Mouse (Mus musculus) megakaryocyte, embryonic 14.5 days (primary cell): ENCODE measurements at regions not wholly inside any gene's neighbourhood (a gene's known extent, or its start where the extent isn't known, plus 50 kb on each side); places are given as distances from the start of the nearest gene placed in this dataset.

Source experiments
- H3K27me3 ChIP-seq: replicated peaks from 2 replicates; pipeline ENCODE3; 2012; ENCODE audit warnings: inconsistent platforms
- H3K36me3 ChIP-seq: replicated peaks from 2 replicates; pipeline ENCODE3; 2012; ENCODE audit warnings: low read length, inconsistent platforms, mixed read lengths
- H3K4me1 ChIP-seq: 2 replicates; pipeline ENCODE4 v1.6.1; 2012; ENCODE audit warnings: inconsistent platforms
- H3K4me3 ChIP-seq: replicated peaks from 2 replicates; pipeline ENCODE3; 2012; ENCODE audit warnings: moderate library complexity, mild to moderate bottlenecking, inconsistent platforms
- H3K9me3 ChIP-seq: 2 replicates; pipeline ENCODE4 v1.6.1; 2012; ENCODE audit warnings: inconsistent platforms
- FLI1 ChIP-seq: IDR thresholded peaks from 2 replicates; pipeline ENCODE4 v1.6.1; 2012; ENCODE audit warnings: low read length, inconsistent platforms, mixed read lengths
- GATA1 ChIP-seq: IDR thresholded peaks from 3 replicates; pipeline ENCODE4 v1.6.1; 2012; ENCODE audit warnings: mixed read lengths, low read length, inconsistent platforms, borderline replicate concordance

DNA sequence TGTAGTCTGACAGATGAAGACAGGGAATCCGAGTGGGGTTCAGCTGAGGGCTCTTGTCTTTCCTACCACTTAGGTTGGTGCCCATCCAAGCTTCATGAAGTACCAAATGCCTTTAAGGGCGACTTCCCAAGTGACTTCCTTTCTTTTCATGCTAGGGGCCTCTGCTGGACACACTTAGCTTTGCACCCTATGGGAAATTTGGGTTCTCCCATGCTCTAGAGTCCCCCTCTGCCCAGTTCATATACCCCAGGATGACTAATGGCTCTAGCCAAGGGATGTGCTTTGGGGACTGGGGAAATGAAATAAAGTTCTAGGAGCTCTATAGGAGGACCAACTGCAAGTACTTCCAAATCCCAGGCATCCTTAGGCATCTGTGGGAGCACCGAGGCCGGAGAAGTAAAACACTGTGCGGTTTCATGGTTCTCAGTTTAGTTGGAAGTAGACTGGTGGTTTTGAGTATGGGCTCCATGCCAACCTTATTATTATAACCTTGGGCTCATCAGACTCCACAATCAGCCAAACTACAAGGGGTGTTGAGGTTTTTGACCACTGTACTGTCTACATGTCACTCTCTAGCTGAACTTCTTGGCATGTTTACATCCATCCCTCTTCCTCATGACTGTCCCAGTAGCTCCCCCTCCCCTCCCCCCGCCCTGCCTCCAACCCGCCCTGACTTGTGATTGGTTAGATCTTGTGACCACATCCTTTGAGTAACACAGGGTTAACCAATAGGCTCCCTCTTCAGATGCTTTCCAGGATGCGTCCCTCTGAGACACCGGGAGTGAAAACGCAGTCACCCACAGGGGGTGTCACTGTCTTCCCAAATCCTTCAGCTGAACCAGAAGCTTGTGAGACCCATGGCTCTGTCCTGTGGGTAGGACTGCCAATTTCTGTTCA lies 67.9 kb upstream of the Cnih3 start:
- TF ChIP-seq FLI1 (no peak), GATA1 (no peak)
- Histone ChIP-seq H3K4me3 (no peak overlapping the region), H3K36me3 (no peaks in the 10 kb centered on the region), H3K9me3 (peaks cover 10% of the 10 kb centered on the region), H3K4me1 (peaks cover 4% of the 10 kb centered on the region; the same call in 1 of the 2 replicates), H3K27me3 (peaks cover 32% of the 10 kb centered on the region)

GRCm38 (mm10) chr1:181285600-181285999 lies 66.8 kb upstream of the Cnih3 start:
- Histone ChIP-seq H3K27me3 (peaks cover 41% of the 10 kb centered on the region), H3K36me3 (no peaks in the 10 kb centered on the region), H3K9me3 (peaks cover 10% of the 10 kb centered on the region), H3K4me1 (peaks cover 4% of the 10 kb centered on the region; the same call in 1 of the 2 replicates), H3K4me3 (no peak overlapping the region)
- TF ChIP-seq GATA1 (no peak), FLI1 (no peak)

GRCm38 (mm10) chr1:181286146-181286545 lies 66.3 kb upstream of the Cnih3 start:
- Histone ChIP-seq H3K9me3 (peaks cover 13% of the 10 kb centered on the region; the same call in 1 of the 2 replicates), H3K27me3 (peaks cover 43% of the 10 kb centered on the region), H3K36me3 (no peaks in the 10 kb centered on the region), H3K4me3 (no peak overlapping the region), H3K4me1 (peaks cover 4% of the 10 kb centered on the region; the same call in 1 of the 2 replicates)
- TF ChIP-seq FLI1, result no peak
- no peak for TF ChIP-seq GATA1

- no peak overlapping the region for H3K4me3 ChIP-seq
- H3K27me3 ChIP-seq, result peaks cover 44% of the 10 kb centered on the region
- peaks cover 13% of the 10 kb centered on the region; the same call in 1 of the 2 replicates for H3K9me3 ChIP-seq
- no peak for TF ChIP-seq FLI1
- no peak for TF ChIP-seq GATA1
- H3K36me3 ChIP-seq, result no peaks in the 10 kb centered on the region
- peaks cover 4% of the 10 kb centered on the region; the same call in 1 of the 2 replicates for H3K4me1 ChIP-seq
These were observed 65.3 kb upstream of the Cnih3 start for GRCm38 (mm10) chr1:181287166-181287565.

DNA sequence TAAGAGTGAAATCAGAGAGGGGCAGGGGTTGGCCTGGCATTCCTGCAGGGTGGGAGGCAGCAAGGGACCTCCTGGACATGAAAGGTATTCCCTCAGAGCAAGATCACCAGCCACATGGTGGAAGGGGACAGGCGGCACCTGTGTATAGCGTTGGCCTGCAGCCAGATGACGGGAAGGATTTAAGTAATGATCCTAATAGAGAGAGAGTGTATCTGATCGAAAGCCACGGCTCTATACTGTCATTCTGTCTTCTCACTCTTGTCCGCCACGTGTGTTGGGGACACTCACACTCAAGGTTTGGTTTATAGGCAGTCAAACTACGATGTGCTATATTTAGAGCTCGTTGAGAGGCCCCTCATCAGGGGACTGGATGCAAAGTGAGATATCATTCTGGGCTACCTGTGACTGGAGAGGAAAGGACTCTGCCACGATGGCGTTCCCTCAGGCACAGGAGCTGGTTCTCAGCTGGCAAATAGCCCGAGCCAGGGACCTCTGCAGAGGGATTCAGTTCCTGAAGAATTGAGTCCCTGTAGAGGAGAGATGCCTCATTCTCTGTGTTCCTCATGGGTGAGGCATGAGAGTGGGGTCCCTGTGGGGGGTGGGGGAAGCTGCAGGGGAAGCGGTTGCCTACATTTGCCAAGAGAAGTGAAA lies 62.9 kb upstream of the Cnih3 start:
- TF ChIP-seq FLI1 (no peak), GATA1 (no peak)
- no peak overlapping the region for H3K4me3 ChIP-seq
- no peaks in the 10 kb centered on the region for H3K36me3 ChIP-seq
- peaks cover 52% of the 10 kb centered on the region for H3K27me3 ChIP-seq
- peaks cover 17% of the 10 kb centered on the region; the same call in 1 of the 2 replicates for H3K9me3 ChIP-seq
- H3K4me1 ChIP-seq, result peaks cover 4% of the 10 kb centered on the region; the same call in 1 of the 2 replicates

DNA sequence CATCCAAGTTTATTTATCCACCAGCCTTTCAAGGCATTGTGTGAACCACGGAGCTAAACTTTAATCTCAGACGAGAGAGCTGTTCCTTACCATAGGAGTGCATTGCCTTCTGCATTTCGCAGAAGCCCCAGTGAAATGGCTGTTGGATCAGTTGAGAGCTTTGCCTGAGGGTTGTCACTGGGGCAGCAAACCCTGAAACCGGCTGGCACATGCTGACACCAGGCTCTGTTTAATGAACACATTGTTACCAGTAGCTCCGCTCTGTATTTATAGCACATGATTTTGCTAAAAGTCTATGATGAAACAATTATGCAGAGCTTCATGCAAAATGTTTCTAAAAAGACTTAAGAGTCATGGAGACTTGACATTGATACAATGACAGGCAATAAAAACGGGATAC lies 61.2 kb upstream of the Cnih3 start:
- Histone ChIP-seq H3K27me3 (peaks cover 44% of the 10 kb centered on the region), H3K9me3 (peaks cover 18% of the 10 kb centered on the region; the same call in 1 of the 2 replicates), H3K4me3 (no peak overlapping the region), H3K4me1 (no peaks in the 10 kb centered on the region), H3K36me3 (no peaks in the 10 kb centered on the region)
- TF ChIP-seq FLI1 (no peak), GATA1 (no peak)

- Histone ChIP-seq H3K27me3 (peaks cover 49% of the 10 kb centered on the region), H3K36me3 (no peaks in the 10 kb centered on the region), H3K4me3 (no peak overlapping the region), H3K4me1 (no peaks in the 10 kb centered on the region), H3K9me3 (peaks cover 18% of the 10 kb centered on the region; the same call in 1 of the 2 replicates)
- no peak for TF ChIP-seq FLI1
- TF ChIP-seq GATA1, result no peak
These were observed 60.5 kb upstream of the Cnih3 start for GRCm38 (mm10) chr1:181291966-181292365.

DNA sequence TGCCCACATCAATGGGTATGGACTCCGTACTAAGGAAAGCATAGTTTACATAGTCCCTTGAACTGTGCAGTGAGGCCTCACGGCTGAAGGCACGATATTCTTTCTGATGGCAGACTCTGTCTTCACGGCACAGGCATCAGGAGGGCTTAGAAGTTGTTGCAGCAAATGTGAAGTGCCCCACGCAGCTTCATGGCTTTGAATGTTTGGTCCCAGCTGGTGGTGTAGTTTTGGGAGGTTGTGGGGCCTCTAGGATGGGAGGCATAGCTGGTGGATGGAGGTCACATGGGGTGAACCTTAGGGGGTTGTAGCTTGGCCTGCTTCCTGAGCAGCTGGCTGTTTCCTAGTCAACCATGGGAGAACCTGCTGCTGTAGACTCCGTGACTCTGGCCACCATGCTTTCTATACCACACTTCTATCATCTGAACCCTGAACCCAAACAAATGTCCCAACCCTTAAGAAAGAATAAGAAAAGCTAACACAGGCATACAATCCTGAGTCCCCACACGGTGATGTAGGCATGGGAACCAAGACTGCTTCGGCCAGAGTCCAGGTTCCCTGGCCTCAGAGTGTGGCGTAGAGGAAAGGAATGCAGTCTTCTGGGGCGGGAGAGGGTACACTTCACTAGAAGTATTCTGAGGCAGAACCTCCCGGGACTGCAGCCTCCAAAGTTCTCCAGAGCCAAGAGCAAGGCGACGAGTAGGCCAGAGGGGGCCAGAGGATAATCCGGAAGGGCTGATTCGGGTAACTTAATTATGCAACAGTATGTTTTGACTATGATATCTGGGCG lies 59.2 kb upstream of the Cnih3 start:
- TF ChIP-seq FLI1 (no peak), GATA1 (no peak)
- no peaks in the 10 kb centered on the region for H3K36me3 ChIP-seq
- H3K9me3 ChIP-seq, result peaks cover 15% of the 10 kb centered on the region; the same call in 1 of the 2 replicates
- no peak overlapping the region for H3K4me3 ChIP-seq
- peaks cover 51% of the 10 kb centered on the region for H3K27me3 ChIP-seq
- no peaks in the 10 kb centered on the region for H3K4me1 ChIP-seq

DNA sequence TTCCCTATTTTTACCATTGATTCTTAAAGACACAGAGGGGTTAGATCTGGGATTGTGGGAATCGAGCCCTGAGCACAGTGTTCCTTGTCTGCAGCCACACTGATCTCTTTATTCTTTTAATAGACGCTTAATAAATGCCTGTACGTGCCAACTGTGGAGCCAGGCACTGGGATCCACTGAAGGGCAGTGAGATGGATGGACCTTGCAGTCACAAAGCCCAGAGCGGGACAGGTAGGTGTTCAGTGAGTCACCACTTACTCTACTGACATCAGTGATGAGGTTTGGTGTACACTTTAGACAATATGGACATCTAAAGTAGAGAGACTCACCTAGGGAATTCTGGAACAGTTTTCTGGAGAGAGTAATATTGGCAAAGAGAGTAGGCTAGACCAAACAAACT lies 56.8 kb upstream of the Cnih3 start:
- H3K9me3 ChIP-seq, result peaks cover 10% of the 10 kb centered on the region; the same call in 1 of the 2 replicates
- peaks cover 46% of the 10 kb centered on the region for H3K27me3 ChIP-seq
- H3K36me3 ChIP-seq, result no peaks in the 10 kb centered on the region
- H3K4me3 ChIP-seq, result no peak overlapping the region
- H3K4me1 ChIP-seq, result peaks cover 21% of the 10 kb centered on the region
- no peak for TF ChIP-seq FLI1
- no peak for TF ChIP-seq GATA1
